In the genomic region with DNA sequence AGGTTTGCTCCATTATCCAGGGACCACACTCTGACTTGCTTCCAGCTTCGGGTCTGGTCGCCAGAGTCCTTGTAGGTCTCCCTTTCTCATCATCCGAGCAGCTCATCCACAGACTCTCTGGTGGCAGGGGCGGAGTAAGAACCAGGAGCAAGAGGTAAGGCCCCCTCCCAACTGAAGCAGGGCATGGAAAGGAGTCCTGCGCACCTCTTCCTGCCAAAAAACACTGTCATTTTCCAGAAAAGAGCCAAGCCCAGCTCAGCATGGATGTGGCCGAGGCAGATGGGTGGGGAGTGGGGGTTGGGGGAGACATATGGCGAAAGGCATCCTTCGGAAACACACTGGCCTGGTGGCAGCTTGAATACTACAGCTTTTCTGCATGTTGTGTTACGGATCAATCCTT, we compare ENCODE assay signal across 12 mouse cellular contexts. TPM values are rescaled to one million over a fixed set of nuclear protein-coding genes. Genes with fewer than 3 reads are reported as not detected.
DNase-seq lines count a peak whose midpoint lies in the region; ATAC-seq lines count a peak whose summit lies in the region.
"Had no signal": no experiment of that assay in that cellular context is flagged by ENCODE, and none has a peak within 500 bp of the region (broad histone marks: within the 10 kb centered on the region; RNA-seq: fewer than 3 reads in every experiment).

No protein-coding gene starts in this region.

- H3K27me3 ChIP-seq in hindbrain, embryonic 13.5 days: no peaks in the 10 kb centered on the region

- peak; percentile 56 for DNase-seq in right cerebral cortex, postnatal 4 days
- no peak for DNase-seq in right cerebral cortex, postnatal 36 days (ENCODE audit: low spot score in 2 of 2)
- peak; percentile 97 for DNase-seq in cerebellum, postnatal 10 days
- DNase-seq in urinary bladder, postnatal 14 days (ENCODE audit: low spot score): no peak
- no peak for DNase-seq in thymus, postnatal 25 days
- no peak for DNase-seq in frontal cortex, postnatal 14 days (ENCODE audit: low spot score in 2 of 2)
- DNase-seq: embryo, embryonic 11 days; gastrocnemius, postnatal 14 days; lung, postnatal 10 days; right cerebral cortex, postnatal 25 days had no signal

- H3K4me1 ChIP-seq in hindbrain, embryonic 13.5 days (replicated peaks): peaks cover 49% of the 10 kb centered on the region

- no peak overlapping the region for H3K4me2 ChIP-seq in hindbrain, embryonic 13.5 days

- ATAC-seq in hindbrain, embryonic 13.5 days (ENCODE audit: low FRiP score): no peak

- peaks cover 30% of the 10 kb centered on the region for H3K36me3 ChIP-seq in hindbrain, embryonic 13.5 days

- H3K27ac ChIP-seq in hindbrain, embryonic 13.5 days: peak overlapping the region; percentile 79
- H3K27ac ChIP-seq: kidney, postnatal 0 days had no signal

- H3K9me3 ChIP-seq in hindbrain, embryonic 13.5 days: no peaks in the 10 kb centered on the region

- WGBS in hindbrain, embryonic 13.5 days: 66% methylated on average over 9 of the region's 9 CpGs

- no peak overlapping the region for H3K4me3 ChIP-seq in hindbrain, embryonic 13.5 days

- H3K9ac ChIP-seq in hindbrain, embryonic 13.5 days: 0 out of 2 replicates have a peak overlapping the region, but pooled peaks have one; percentile 2

RNA-seq across cellular contexts. Expression of a gene that starts 26.5 kb away (rescaled TPM):
- 57.6 and 67.5 TPM in 2 replicates for polyA plus RNA-seq in hindbrain, embryonic 13.5 days (2015; fragmentation: Nextera tagmentation; extraction: Ambion mirVana)

Comparison
In these comparisons a context has a peak if more than half of its experiments do, and no peak if none do; other contexts are left out.
1. DNase-seq: peak in right cerebral cortex, postnatal 4 days (single experiment) and cerebellum, postnatal 10 days (2 of 2); none in right cerebral cortex, postnatal 36 days (0 of 2), urinary bladder, postnatal 14 days (single experiment), thymus, postnatal 25 days (single experiment) and frontal cortex, postnatal 14 days (0 of 2).